Mouse (Mus musculus): ENCODE measurements around the gene Fam149b. TPM values are rescaled to one million over a fixed set of nuclear protein-coding genes. Genes with fewer than 3 reads are reported as not detected.
"Not testable (repeated sequence)": the region's sequence is repeated elsewhere in the genome, so short reads cannot be mapped to it uniquely, and the experiment has no call there.

Gene Fam149b
- polyA plus RNA-seq (2015; fragmentation: Nextera tagmentation; extraction: Ambion mirVana): 38.3 and 40.7 TPM in 2 replicates

- Histone ChIP-seq H3K27ac (peak within 1 kb of the TSS; percentile 87), H3K4me2 (replicated peaks) (peak within 1 kb of the TSS; percentile 82), H3K9ac (peak within 1 kb of the TSS; percentile 91), H3K4me3 (peak within 1 kb of the TSS; percentile 79), H3K9me3 (no peaks in the 10 kb centered on the region), H3K4me1 (peaks cover 15% of the 10 kb centered on the region), H3K27me3 (no peaks in the 10 kb centered on the region), H3K36me3 (peaks cover 38% of the 10 kb centered on the region)
- 0% methylated on average over 41 of the region's 42 CpGs for WGBS
- peak; percentile 99 for ATAC-seq (ENCODE audit: low FRiP score, low read depth)
These were observed at the start of gene Fam149b, which contains the start of gene Ecd for GRCm38 (mm10) chr14:20347991-20348541. Fam149b (plus strand) TSS chr14:20348162. Ecd (minus strand) TSS chr14:20348121.

DNA sequence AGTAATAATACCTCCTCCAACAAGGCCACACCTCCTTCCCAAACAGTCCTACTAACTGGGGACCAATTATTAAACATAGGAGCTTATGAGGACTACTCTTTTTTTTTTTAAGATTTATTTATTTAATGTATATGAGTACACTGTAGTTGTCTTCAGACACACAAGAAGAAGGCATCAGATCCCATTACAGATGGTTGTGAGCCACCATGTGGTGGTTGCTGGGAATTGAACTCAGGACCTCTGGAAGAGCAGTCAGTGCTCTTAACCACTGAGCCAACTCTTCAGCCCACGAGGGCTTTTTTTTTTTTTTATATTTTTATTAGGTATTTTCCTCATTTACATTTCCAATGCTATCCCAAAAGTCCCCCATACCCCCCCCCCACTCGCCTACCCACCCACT lies 42.9 kb upstream of the Fam149b start:
- WGBS: 73% methylated on average over 2 of the region's 2 CpGs
- H3K4me3 ChIP-seq; H3K4me1 ChIP-seq; H3K9me3 ChIP-seq; H3K27me3 ChIP-seq; H3K27ac ChIP-seq; ATAC-seq (ENCODE audit: low FRiP score, low read depth); H3K4me2 ChIP-seq (replicated peaks); H3K9ac ChIP-seq: not testable (repeated sequence)
- peaks cover 27% of the 10 kb centered on the region for H3K36me3 ChIP-seq

GRCm38 (mm10) chr14:20315137-20315536 lies 32.8 kb upstream of the Fam149b start:
- no peak for ATAC-seq (ENCODE audit: low FRiP score, low read depth)
- H3K4me3 ChIP-seq: no peak overlapping the region
- H3K9me3 ChIP-seq: no peaks in the 10 kb centered on the region
- H3K4me2 ChIP-seq (replicated peaks): no peak overlapping the region
- no peaks in the 10 kb centered on the region for H3K27me3 ChIP-seq
- H3K36me3 ChIP-seq: peaks cover 67% of the 10 kb centered on the region
- H3K27ac ChIP-seq: no peak overlapping the region
- WGBS: 30% methylated on average over 1 of the region's 1 CpGs
- H3K4me1 ChIP-seq: no peaks in the 10 kb centered on the region
- no peak overlapping the region for H3K9ac ChIP-seq

DNA sequence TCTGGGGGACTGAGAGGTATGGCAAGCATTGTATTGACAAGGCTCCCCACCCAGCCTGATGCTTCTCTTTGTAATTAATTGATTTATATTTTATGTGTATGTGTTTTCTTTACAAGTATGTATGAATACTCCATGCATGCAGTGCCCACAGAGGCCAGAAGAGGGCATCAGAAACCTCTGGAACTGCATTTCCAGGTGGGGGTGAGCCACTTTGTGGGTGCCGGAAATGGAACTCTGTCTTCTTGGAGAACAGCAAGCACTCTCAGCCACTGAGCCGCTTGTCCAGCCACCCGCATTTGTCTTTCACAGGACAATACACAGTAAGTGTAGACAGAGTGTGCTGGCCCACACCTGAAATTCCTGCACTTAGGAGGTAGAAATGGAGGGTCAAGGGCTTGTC lies 28.5 kb upstream of the Fam149b start:
- H3K9me3 ChIP-seq: no peaks in the 10 kb centered on the region
- H3K27ac ChIP-seq: no peak overlapping the region
- H3K36me3 ChIP-seq: peaks cover 69% of the 10 kb centered on the region
- H3K4me3 ChIP-seq: no peak overlapping the region
- no peak overlapping the region for H3K9ac ChIP-seq
- 83% methylated on average over 3 of the region's 3 CpGs for WGBS
- H3K4me1 ChIP-seq: no peaks in the 10 kb centered on the region
- H3K4me2 ChIP-seq (replicated peaks): no peak overlapping the region
- H3K27me3 ChIP-seq: no peaks in the 10 kb centered on the region
- no peak for ATAC-seq (ENCODE audit: low FRiP score, low read depth)

- Histone ChIP-seq H3K9me3 (no peaks in the 10 kb centered on the region), H3K36me3 (peaks cover 87% of the 10 kb centered on the region), H3K27me3 (no peaks in the 10 kb centered on the region), H3K4me2 (replicated peaks) (no peak overlapping the region), H3K4me3 (no peak overlapping the region), H3K9ac (no peak overlapping the region), H3K27ac (no peak overlapping the region), H3K4me1 (no peaks in the 10 kb centered on the region)
- no peak for ATAC-seq (ENCODE audit: low FRiP score, low read depth)
- WGBS: 96% methylated on average over 9 of the region's 9 CpGs
These were observed 23.8 kb upstream of the Fam149b start for GRCm38 (mm10) chr14:20324196-20324595.

- no peak for ATAC-seq (ENCODE audit: low FRiP score, low read depth)
- Histone ChIP-seq H3K9ac (no peak overlapping the region), H3K9me3 (no peaks in the 10 kb centered on the region), H3K27me3 (no peaks in the 10 kb centered on the region), H3K27ac (no peak overlapping the region), H3K4me3 (no peak overlapping the region), H3K36me3 (peaks cover 89% of the 10 kb centered on the region), H3K4me1 (no peaks in the 10 kb centered on the region), H3K4me2 (replicated peaks) (no peak overlapping the region)
- 66% methylated on average over 9 of the region's 9 CpGs for WGBS
These were observed 19.5 kb upstream of the Fam149b start for GRCm38 (mm10) chr14:20328474-20328873.

DNA sequence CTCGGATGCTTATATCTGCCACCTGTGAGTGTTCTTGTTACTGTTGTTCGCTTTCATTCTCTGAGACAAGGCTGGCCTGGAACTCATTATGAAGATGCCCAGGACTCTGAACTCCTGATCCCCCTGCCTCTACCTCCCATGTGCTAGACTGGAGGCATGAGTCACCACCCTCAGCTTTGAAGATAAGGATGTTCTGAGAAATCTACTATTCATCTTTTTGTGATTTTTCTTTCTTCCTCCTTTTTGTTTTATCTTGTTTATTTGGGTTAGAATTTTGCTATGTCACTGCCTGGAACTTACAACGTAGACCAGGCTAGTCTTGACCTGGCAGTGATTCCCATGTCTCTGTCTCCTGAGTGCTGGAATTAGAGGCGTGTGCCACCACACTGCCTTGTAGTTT lies 16.6 kb upstream of the Fam149b start:
- no peaks in the 10 kb centered on the region for H3K27me3 ChIP-seq
- ATAC-seq (ENCODE audit: low FRiP score, low read depth): no peak
- peaks cover 89% of the 10 kb centered on the region for H3K36me3 ChIP-seq
- H3K9ac ChIP-seq: no peak overlapping the region
- WGBS: 85% methylated on average over 4 of the region's 4 CpGs
- H3K4me2 ChIP-seq (replicated peaks): no peak overlapping the region
- H3K27ac ChIP-seq: no peak overlapping the region
- H3K4me3 ChIP-seq: no peak overlapping the region
- no peaks in the 10 kb centered on the region for H3K4me1 ChIP-seq
- no peaks in the 10 kb centered on the region for H3K9me3 ChIP-seq

DNA sequence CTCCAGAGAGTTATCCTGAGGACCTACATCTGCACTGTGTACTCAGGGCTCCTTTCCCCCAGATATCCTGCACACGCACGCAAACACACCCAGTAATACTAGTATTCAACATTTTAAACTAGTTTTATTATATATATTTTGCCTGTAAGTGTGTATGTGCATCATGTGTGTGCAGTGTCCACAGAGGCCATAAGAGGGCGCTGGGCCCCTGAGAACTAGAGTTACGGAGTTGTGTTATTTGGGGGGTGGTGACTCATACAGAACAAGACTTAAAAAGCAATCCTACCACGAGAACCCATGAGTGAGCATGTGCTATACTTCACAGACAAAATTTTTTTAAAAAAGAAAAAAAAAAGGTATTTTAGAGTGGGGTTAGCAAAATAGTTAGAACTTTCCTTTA lies 8.5 kb upstream of the Fam149b start:
- Histone ChIP-seq H3K4me2 (replicated peaks) (no peak overlapping the region), H3K36me3 (peaks cover 68% of the 10 kb centered on the region), H3K27me3 (no peaks in the 10 kb centered on the region), H3K4me1 (no peaks in the 10 kb centered on the region), H3K4me3 (no peak overlapping the region), H3K27ac (no peak overlapping the region), H3K9me3 (no peaks in the 10 kb centered on the region), H3K9ac (no peak overlapping the region)
- WGBS: 97% methylated on average over 5 of the region's 5 CpGs
- ATAC-seq (ENCODE audit: low FRiP score, low read depth): no peak

DNA sequence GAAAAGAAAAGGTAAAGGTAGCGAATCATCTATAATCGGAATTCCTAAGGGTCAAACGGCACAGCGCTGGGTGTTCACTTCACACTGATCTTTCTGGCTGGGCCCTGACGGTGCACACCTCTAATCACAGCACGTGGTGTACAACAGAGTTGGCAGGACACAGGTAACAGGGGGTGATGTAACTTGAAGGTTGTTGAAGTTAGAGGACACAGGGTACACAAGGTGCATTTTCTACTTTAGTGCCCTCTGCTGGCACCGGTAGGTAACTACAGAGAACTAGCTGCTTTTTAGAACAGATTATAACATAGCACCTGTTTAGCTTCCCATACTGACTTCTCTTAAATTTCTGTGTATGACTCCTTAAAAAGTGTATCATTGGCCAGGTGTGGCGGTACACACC lies 7.8 kb upstream of the Fam149b start:
- ATAC-seq (ENCODE audit: low FRiP score, low read depth): no peak
- Histone ChIP-seq H3K36me3 (peaks cover 69% of the 10 kb centered on the region), H3K4me2 (replicated peaks) (no peak overlapping the region), H3K9ac (no peak overlapping the region), H3K4me3 (no peak overlapping the region), H3K9me3 (no peaks in the 10 kb centered on the region), H3K27ac (no peak overlapping the region), H3K4me1 (no peaks in the 10 kb centered on the region), H3K27me3 (no peaks in the 10 kb centered on the region)
- WGBS: 84% methylated on average over 8 of the region's 8 CpGs

DNA sequence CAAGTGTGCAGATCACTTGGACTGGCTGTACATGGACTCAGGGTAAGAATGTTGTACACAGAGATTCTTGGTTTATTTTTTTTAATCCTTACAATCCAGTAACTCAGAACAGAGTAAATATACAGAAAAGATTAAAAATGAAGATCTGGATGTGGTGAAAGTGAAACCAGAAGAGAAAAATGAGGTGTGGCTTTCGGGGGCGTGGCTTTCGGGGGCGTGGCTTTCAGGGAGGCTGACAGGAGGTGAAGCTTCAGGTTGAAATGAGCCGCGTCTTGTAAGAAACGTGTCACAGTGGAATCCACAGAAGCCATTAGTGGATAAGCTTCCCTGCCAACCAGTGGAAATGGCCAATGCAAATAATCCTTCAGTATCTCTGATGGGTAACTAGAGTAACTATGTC lies 7.1 kb upstream of the Fam149b start:
- Histone ChIP-seq H3K27me3 (no peaks in the 10 kb centered on the region), H3K9me3 (no peaks in the 10 kb centered on the region), H3K36me3 (peaks cover 67% of the 10 kb centered on the region), H3K27ac (no peak overlapping the region), H3K4me3 (no peak overlapping the region), H3K4me2 (replicated peaks) (no peak overlapping the region), H3K4me1 (no peaks in the 10 kb centered on the region), H3K9ac (no peak overlapping the region)
- WGBS: 78% methylated on average over 7 of the region's 7 CpGs
- no peak for ATAC-seq (ENCODE audit: low FRiP score, low read depth)

DNA sequence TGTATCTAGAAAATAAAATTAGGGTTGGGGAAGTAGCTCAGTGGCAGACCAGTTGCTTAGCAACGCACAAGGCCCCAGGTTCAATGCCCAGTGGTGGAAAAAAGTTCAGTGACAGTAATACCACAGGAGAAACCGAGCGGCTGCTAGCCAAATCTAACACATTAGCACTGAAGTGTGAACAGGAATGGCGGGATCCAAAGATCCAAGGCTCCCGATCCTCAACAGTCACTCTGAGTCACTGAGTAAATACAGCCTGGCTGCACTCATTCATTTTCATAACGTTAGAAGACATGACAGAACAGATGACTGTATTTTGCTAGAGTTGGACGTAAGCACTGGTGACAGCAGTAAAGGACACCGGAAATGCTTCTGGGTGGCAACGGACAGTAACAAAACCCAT lies 2.1 kb upstream of the Fam149b start:
- WGBS: 88% methylated on average over 9 of the region's 9 CpGs
- H3K4me1 ChIP-seq: peaks cover 15% of the 10 kb centered on the region
- H3K4me2 ChIP-seq (replicated peaks): no peak overlapping the region
- no peaks in the 10 kb centered on the region for H3K27me3 ChIP-seq
- H3K9me3 ChIP-seq: no peaks in the 10 kb centered on the region
- H3K4me3 ChIP-seq: no peak overlapping the region
- H3K36me3 ChIP-seq: peaks cover 38% of the 10 kb centered on the region
- no peak for ATAC-seq (ENCODE audit: low FRiP score, low read depth)
- H3K27ac ChIP-seq: no peak overlapping the region
- H3K9ac ChIP-seq: no peak overlapping the region

GRCm38 (mm10) chr14:20347441-20347990 lies 446 bp upstream of the Fam149b start:
- Histone ChIP-seq H3K4me2 (replicated peaks) (peak overlapping the region; percentile 82), H3K27me3 (no peaks in the 10 kb centered on the region), H3K9ac (peak overlapping the region; percentile 82), H3K4me3 (peak overlapping the region; percentile 79), H3K9me3 (no peaks in the 10 kb centered on the region), H3K4me1 (peaks cover 15% of the 10 kb centered on the region), H3K36me3 (peaks cover 37% of the 10 kb centered on the region), H3K27ac (peak overlapping the region; percentile 87)
- 2% methylated on average over 15 of the region's 15 CpGs for WGBS
- ATAC-seq (ENCODE audit: low FRiP score, low read depth): peak; percentile 65

- Histone ChIP-seq H3K4me3 (no peak overlapping the region), H3K36me3 (peaks cover 83% of the 10 kb centered on the region), H3K4me1 (no peaks in the 10 kb centered on the region), H3K4me2 (replicated peaks) (no peak overlapping the region), H3K27ac (no peak overlapping the region), H3K9ac (no peak overlapping the region), H3K27me3 (no peaks in the 10 kb centered on the region), H3K9me3 (no peaks in the 10 kb centered on the region)
- 92% methylated on average over 4 of the region's 4 CpGs for WGBS
- no peak for ATAC-seq (ENCODE audit: low FRiP score, low read depth)
These were observed 15.3 kb downstream of the Fam149b start for GRCm38 (mm10) chr14:20363230-20363629.

Data from limb, embryonic 13.5 days (tissue).